Mouse (Mus musculus): Measurements from ENCODE around the gene Fbxw8. TPM values are rescaled to one million over a fixed set of nuclear protein-coding genes. Genes with fewer than 3 reads are reported as not detected.

Gene Fbxw8
- polyA plus RNA-seq, 1 experiment from 2014 or later: 27.6 TPM

- no peak overlapping the region for H3K9ac ChIP-seq (ENCODE audit: low read length)
- ATAC-seq (replicated peaks; ENCODE audit: low FRiP score) (no peak), DNase-seq (ENCODE audit: low spot score) (no peak)
- peaks cover 26% of the 10 kb centered on the region for H3K27me3 ChIP-seq (ENCODE audit: control insufficient read depth, insufficient read depth, low read length)
- peaks cover 4% of the 10 kb centered on the region; the same call in 1 of the 2 replicates for H3K9me3 ChIP-seq (ENCODE audit: control insufficient read depth, low read length)
- no peak overlapping the region for H3K4me3 ChIP-seq (ENCODE audit: low read depth, low read length)
- H3K27ac ChIP-seq (ENCODE audit: low read depth, low read length): no peak overlapping the region
- peaks cover 5% of the 10 kb centered on the region; the same call in 1 of the 2 replicates for H3K4me1 ChIP-seq (replicated peaks; ENCODE audit: control insufficient read depth, insufficient read depth, low read length)
- no peak overlapping the region for H3K4me2 ChIP-seq (ENCODE audit: low read depth, low read length, severe bottlenecking)
- WGBS: 82% methylated on average over 7 of the region's 7 CpGs
- no peaks in the 10 kb centered on the region for H3K36me3 ChIP-seq (ENCODE audit: control insufficient read depth, insufficient read depth, low read length)
Observed at GRCm38 (mm10) chr5:118177640-118178039, 22.4 kb upstream of the Fbxw8 start.

GRCm38 (mm10) chr5:118175137-118175536 is 19.9 kb upstream of the Fbxw8 start:
- Histone ChIP-seq H3K36me3 (ENCODE audit: control insufficient read depth, insufficient read depth, low read length) (no peaks in the 10 kb centered on the region), H3K9ac (ENCODE audit: low read length) (no peak overlapping the region), H3K9me3 (ENCODE audit: control insufficient read depth, low read length) (peaks cover 4% of the 10 kb centered on the region; the same call in 1 of the 2 replicates), H3K4me3 (ENCODE audit: low read depth, low read length) (no peak overlapping the region; the same call in 1 of the 2 replicates), H3K4me2 (ENCODE audit: low read depth, low read length, severe bottlenecking) (peak overlapping the region; percentile 53; the same call in 1 of the 2 replicates), H3K27me3 (ENCODE audit: control insufficient read depth, insufficient read depth, low read length) (peaks cover 51% of the 10 kb centered on the region), H3K27ac (ENCODE audit: low read depth, low read length) (no peak overlapping the region), H3K4me1 (replicated peaks; ENCODE audit: control insufficient read depth, insufficient read depth, low read length) (peaks cover 10% of the 10 kb centered on the region; the same call in 1 of the 2 replicates)
- 15% methylated on average over 2 of the region's 2 CpGs for WGBS
- DNase-seq (ENCODE audit: low spot score) (no peak), ATAC-seq (replicated peaks; ENCODE audit: low FRiP score) (no peak)

DNA sequence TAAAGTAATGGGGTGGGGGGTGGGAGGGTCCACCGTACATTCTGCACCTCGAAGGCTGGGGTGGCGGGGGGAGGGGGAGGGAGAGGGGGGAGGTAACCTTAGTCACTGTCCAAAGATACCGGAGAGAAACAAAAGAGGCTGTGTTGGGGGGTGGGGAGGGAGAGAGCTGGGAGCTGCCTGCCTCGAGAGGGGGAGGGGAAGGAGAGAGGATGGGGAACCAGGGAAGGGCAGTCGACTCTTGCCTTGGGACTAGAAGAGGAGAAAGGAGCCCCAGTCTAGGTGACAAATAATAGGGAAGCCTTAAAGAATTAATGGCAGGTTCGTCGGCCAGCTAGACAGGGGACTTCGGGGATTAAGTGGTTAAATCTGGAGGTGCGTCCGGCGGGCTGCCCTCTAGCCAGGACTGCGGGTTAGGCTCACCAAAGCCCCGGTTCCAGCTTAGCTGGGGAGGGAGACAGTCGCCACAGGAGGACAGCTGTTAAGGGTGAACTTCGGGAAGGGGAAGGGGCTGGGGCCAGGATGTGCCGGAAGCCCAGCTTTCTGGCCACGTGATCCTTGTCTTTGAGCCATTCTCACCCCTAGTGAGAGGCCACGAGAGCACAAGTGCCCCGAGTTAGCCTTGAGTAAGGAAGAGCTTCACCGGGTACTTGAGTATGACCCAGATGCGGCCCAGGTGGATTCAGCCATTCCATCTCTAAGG is 19.2 kb upstream of the Fbxw8 start:
- no peak overlapping the region for H3K27ac ChIP-seq (ENCODE audit: low read depth, low read length)
- 0 out of 2 replicates have a peak, but pooled peaks have one; percentile 33 for ATAC-seq (replicated peaks; ENCODE audit: low FRiP score)
- H3K36me3 ChIP-seq (ENCODE audit: control insufficient read depth, insufficient read depth, low read length): no peaks in the 10 kb centered on the region
- H3K4me1 ChIP-seq (replicated peaks; ENCODE audit: control insufficient read depth, insufficient read depth, low read length): peaks cover 10% of the 10 kb centered on the region; the same call in 1 of the 2 replicates
- peaks cover 4% of the 10 kb centered on the region; the same call in 1 of the 2 replicates for H3K9me3 ChIP-seq (ENCODE audit: control insufficient read depth, low read length)
- peak overlapping the region; percentile 23 for H3K9ac ChIP-seq (ENCODE audit: low read length)
- peak overlapping the region; percentile 53 for H3K4me2 ChIP-seq (ENCODE audit: low read depth, low read length, severe bottlenecking)
- WGBS: 0% methylated on average over 22 of the region's 22 CpGs
- H3K4me3 ChIP-seq (ENCODE audit: low read depth, low read length): peak overlapping the region; percentile 21
- peaks cover 57% of the 10 kb centered on the region for H3K27me3 ChIP-seq (ENCODE audit: control insufficient read depth, insufficient read depth, low read length)
- DNase-seq (ENCODE audit: low spot score): peak; percentile 56

- Histone ChIP-seq H3K27ac (ENCODE audit: low read depth, low read length) (no peak overlapping the region), H3K27me3 (ENCODE audit: control insufficient read depth, insufficient read depth, low read length) (peaks cover 74% of the 10 kb centered on the region), H3K4me2 (ENCODE audit: low read depth, low read length, severe bottlenecking) (peak overlapping the region; percentile 18; the same call in 1 of the 2 replicates), H3K9me3 (ENCODE audit: control insufficient read depth, low read length) (peaks cover 4% of the 10 kb centered on the region; the same call in 1 of the 2 replicates), H3K4me1 (replicated peaks; ENCODE audit: control insufficient read depth, insufficient read depth, low read length) (peaks cover 11% of the 10 kb centered on the region; the same call in 1 of the 2 replicates), H3K36me3 (ENCODE audit: control insufficient read depth, insufficient read depth, low read length) (no peaks in the 10 kb centered on the region), H3K4me3 (ENCODE audit: low read depth, low read length) (peak overlapping the region; percentile 24; the same call in 1 of the 2 replicates), H3K9ac (ENCODE audit: low read length) (no peak overlapping the region)
- peak; percentile 56 for DNase-seq (ENCODE audit: low spot score)
- under 1% methylated on average over 27 of the region's 27 CpGs for WGBS
- no peak for ATAC-seq (replicated peaks; ENCODE audit: low FRiP score)
Observed at GRCm38 (mm10) chr5:118172078-118172723, 16.9 kb upstream of the Fbxw8 start.

DNA sequence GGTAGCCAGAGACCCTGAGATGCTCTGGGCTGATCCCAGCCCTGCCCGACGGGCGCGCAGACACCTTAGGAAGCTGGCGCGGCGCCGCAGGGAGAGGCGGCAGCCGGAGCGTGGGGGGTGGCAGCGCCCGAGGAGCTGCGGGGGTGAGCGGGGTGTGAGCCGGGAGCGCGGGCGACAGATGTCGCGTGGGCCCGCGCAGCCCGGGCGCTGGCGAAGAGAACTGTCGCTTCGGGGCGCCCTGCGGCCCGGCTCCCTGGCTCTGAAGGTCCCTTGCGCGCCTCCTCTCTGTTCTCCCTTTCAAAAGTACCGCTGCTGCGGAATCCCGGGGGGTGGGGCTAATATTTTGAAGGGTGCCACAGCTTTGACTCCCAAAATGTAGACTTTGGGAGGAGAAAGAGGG is 16.4 kb upstream of the Fbxw8 start:
- DNase-seq (ENCODE audit: low spot score): no peak
- 0 out of 2 replicates have a peak, but pooled peaks have one; percentile 11 for ATAC-seq (replicated peaks; ENCODE audit: low FRiP score)
- Histone ChIP-seq H3K4me1 (replicated peaks; ENCODE audit: control insufficient read depth, insufficient read depth, low read length) (peaks cover 11% of the 10 kb centered on the region; the same call in 1 of the 2 replicates), H3K9ac (ENCODE audit: low read length) (no peak overlapping the region), H3K27ac (ENCODE audit: low read depth, low read length) (no peak overlapping the region), H3K36me3 (ENCODE audit: control insufficient read depth, insufficient read depth, low read length) (no peaks in the 10 kb centered on the region), H3K4me3 (ENCODE audit: low read depth, low read length) (peak overlapping the region; percentile 24), H3K4me2 (ENCODE audit: low read depth, low read length, severe bottlenecking) (peak overlapping the region; percentile 33), H3K27me3 (ENCODE audit: control insufficient read depth, insufficient read depth, low read length) (peaks cover 74% of the 10 kb centered on the region), H3K9me3 (ENCODE audit: control insufficient read depth, low read length) (peaks cover 4% of the 10 kb centered on the region; the same call in 1 of the 2 replicates)
- WGBS: under 1% methylated on average over 36 of the region's 36 CpGs

DNA sequence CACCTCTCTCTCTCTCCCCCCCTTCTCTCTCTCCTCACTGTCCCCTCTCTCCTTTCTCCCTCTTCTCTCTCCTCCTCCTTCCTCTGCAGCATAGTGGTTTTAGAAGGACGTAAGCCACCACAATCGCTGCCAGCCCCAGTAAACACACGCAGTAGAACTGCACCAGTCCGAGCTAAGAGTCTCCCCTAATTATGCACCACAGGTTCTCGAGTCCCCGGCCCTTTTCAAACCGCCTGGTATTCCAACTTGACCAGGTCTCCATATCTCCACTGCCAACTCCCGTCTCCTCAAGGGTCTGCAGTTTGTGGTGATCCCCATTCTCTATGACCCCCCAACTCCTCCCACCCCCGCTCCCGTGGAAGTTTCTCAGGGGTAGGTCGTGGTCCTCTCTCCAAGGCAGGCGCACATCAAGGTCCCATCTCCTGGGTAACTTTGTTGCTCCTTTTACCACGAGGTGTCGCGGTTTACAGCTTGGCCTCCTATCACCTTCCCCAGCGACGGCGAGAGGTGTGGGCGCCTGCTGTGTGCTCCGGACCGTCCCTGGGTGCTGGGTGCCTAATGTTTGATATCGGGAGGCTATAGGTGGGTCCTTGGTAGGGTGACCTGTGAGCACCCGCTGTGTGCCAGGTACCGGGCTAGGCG is 15.7 kb upstream of the Fbxw8 start:
- 2% methylated on average over 25 of the region's 25 CpGs for WGBS
- Histone ChIP-seq H3K4me3 (ENCODE audit: low read depth, low read length) (peak overlapping the region; percentile 24), H3K4me1 (replicated peaks; ENCODE audit: control insufficient read depth, insufficient read depth, low read length) (peaks cover 11% of the 10 kb centered on the region; the same call in 1 of the 2 replicates), H3K4me2 (ENCODE audit: low read depth, low read length, severe bottlenecking) (peak overlapping the region; percentile 5; the same call in 1 of the 2 replicates), H3K27me3 (ENCODE audit: control insufficient read depth, insufficient read depth, low read length) (peaks cover 74% of the 10 kb centered on the region), H3K9me3 (ENCODE audit: control insufficient read depth, low read length) (peaks cover 4% of the 10 kb centered on the region; the same call in 1 of the 2 replicates), H3K9ac (ENCODE audit: low read length) (no peak overlapping the region), H3K27ac (ENCODE audit: low read depth, low read length) (no peak overlapping the region), H3K36me3 (ENCODE audit: control insufficient read depth, insufficient read depth, low read length) (no peaks in the 10 kb centered on the region)
- peak; percentile 62 for DNase-seq (ENCODE audit: low spot score)
- ATAC-seq (replicated peaks; ENCODE audit: low FRiP score): 0 out of 2 replicates have a peak, but pooled peaks have one; percentile 28

DNA sequence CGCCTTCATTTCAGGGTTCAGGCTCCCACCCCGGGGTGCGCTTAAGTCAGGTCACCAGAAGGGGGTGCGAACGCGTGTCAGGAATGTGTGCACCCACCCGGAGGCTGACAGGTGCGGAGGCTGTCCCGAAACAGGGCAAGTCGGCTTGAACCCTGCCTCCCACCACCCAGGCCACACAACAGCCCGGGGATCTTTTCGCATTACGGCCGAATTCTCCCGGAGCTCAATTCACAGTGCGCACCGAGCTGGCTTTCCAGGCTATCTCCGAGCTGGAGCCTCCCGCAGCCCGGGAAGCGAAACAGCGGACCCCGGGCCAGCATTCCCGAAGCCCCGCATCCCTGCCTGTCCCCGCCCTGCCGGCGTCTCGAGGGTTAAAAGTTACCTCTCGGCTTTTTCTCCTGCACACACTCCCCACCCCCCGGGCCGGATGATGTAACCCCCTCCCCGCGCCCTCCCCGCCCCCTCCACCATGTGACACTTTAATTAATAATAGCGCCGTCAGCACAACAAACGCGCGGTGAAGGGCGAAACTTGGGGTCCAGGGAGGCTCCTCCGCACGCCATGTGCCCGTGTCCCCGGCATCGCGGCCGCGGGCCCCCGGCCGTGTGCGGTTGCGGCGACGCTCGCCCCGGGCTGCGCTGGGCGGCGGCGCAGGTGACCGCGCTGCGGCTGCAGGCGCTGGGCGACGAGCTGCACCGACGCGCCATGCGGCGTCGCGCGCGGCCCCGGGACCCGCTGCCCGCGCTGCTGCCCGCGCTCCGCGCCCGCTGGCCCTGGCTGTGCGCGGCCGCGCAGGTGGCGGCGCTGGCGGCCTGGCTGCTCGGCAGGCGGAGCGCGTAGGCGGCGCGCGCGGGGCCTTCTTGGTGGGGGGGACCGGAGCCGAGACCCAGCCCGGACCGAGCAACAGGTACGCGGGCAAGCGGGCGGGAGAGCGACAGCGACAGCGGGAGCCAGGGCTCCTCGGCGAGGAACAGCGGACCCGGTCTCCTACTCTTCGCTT is 14.3 kb upstream of the Fbxw8 start:
- peaks cover 67% of the 10 kb centered on the region for H3K27me3 ChIP-seq (ENCODE audit: control insufficient read depth, insufficient read depth, low read length)
- ATAC-seq (replicated peaks; ENCODE audit: low FRiP score) (no peak), DNase-seq (ENCODE audit: low spot score) (peak; percentile 74)
- H3K9me3 ChIP-seq (ENCODE audit: control insufficient read depth, low read length): no peaks in the 10 kb centered on the region
- peak overlapping the region; percentile 94 for H3K4me2 ChIP-seq (ENCODE audit: low read depth, low read length, severe bottlenecking)
- H3K4me3 ChIP-seq (ENCODE audit: low read depth, low read length): peak overlapping the region; percentile 52
- under 1% methylated on average over 100 of the region's 117 CpGs for WGBS
- no peak overlapping the region for H3K27ac ChIP-seq (ENCODE audit: low read depth, low read length)
- no peaks in the 10 kb centered on the region for H3K36me3 ChIP-seq (ENCODE audit: control insufficient read depth, insufficient read depth, low read length)
- peak overlapping the region; percentile 47 for H3K9ac ChIP-seq (ENCODE audit: low read length)
- H3K4me1 ChIP-seq (replicated peaks; ENCODE audit: control insufficient read depth, insufficient read depth, low read length): peaks cover 8% of the 10 kb centered on the region; the same call in 1 of the 2 replicates

Measured in forebrain, embryonic 11.5 days (tissue).